Mouse (Mus musculus) limb, embryonic 15.5 days (tissue): ENCODE measurements around the gene Nt5m. TPM values are rescaled to one million over a fixed set of nuclear protein-coding genes. Genes with fewer than 3 reads are reported as not detected.

ENCODE experiments used
- ATAC-seq: fragments of 200-750 bp; cut with Nextera tagmentation; 2 replicates; pipeline ENCODE4 v1.8.0; 2017; ENCODE audit warnings: low read depth, moderate TSS enrichment; ENCODE audit not compliant: insufficient number of reproducible peaks, low FRiP score, low TSS enrichment
- H3K27ac ChIP-seq: fragments of 300-500 bp; sonication (generic); 2 replicates; pipeline ENCODE4 v1.5.1; 2015; ENCODE audit warnings: moderate library complexity, mild to moderate bottlenecking, inconsistent platforms
- H3K27me3 ChIP-seq: fragments of 300-500 bp; sonication (generic); 2 replicates; pipeline ENCODE4 v1.6.1; 2015; ENCODE audit warnings: inconsistent platforms
- H3K36me3 ChIP-seq: fragments of 300-500 bp; sonication (generic); 2 replicates; pipeline ENCODE4 v1.6.1; 2015; ENCODE audit warnings: inconsistent platforms
- H3K4me1 ChIP-seq: fragments of 300-500 bp; sonication (generic); 2 replicates; pipeline ENCODE4 v1.6.1; 2015; ENCODE audit warnings: inconsistent platforms
- H3K4me2 ChIP-seq: fragments of 300-500 bp; sonication (generic); 2 replicates; pipeline ENCODE4 v1.6.1; 2015; ENCODE audit warnings: mild to moderate bottlenecking, inconsistent platforms
- H3K4me3 ChIP-seq: fragments of 300-500 bp; sonication (generic); 2 replicates; pipeline ENCODE4 v1.5.1; 2015; ENCODE audit warnings: mild to moderate bottlenecking, inconsistent platforms
- H3K9ac ChIP-seq: fragments of 300-500 bp; sonication (generic); 2 replicates; pipeline ENCODE4 v1.6.1; 2015; ENCODE audit warnings: inconsistent platforms
- H3K9me3 ChIP-seq: fragments of 300-500 bp; sonication (generic); 2 replicates; pipeline ENCODE4 v1.6.1; 2016; ENCODE audit warnings: inconsistent platforms
- WGBS: fragments of 180-500 bp; shearing (Covaris S2); methylation state at CpG from one replicate; pipeline ENCODE4 v1.1.7; 2015; 5-methylcytosine and 5-hydroxymethylcytosine counted together
- polyA plus RNA-seq: library from polyadenylated mRNA; unstranded; fragments of >200 nt; fragmentation: Nextera tagmentation; extraction: Ambion mirVana; gene quantifications from 2 replicates; pipeline ENCODE4 v1.2.1, GENCODE M21; 2015

Gene Nt5m
- polyA plus RNA-seq, 1 experiment from 2014 or later = 39.0 TPM

- H3K4me3 ChIP-seq = no peak overlapping the region
- ATAC-seq = no peak
- WGBS = 51% methylated on average over 4 of the region's 4 CpGs
- no peaks in the 10 kb centered on the region for H3K9me3 ChIP-seq
- no peak overlapping the region for H3K9ac ChIP-seq
- H3K27me3 ChIP-seq = no peaks in the 10 kb centered on the region
- H3K4me1 ChIP-seq = no peaks in the 10 kb centered on the region
- H3K4me2 ChIP-seq = no peak overlapping the region
- H3K36me3 ChIP-seq = no peaks in the 10 kb centered on the region
- no peak overlapping the region for H3K27ac ChIP-seq
Measured at GRCm38 (mm10) chr11:59913702-59914101, 74.5 kb downstream of the Nt5m start.

DNA sequence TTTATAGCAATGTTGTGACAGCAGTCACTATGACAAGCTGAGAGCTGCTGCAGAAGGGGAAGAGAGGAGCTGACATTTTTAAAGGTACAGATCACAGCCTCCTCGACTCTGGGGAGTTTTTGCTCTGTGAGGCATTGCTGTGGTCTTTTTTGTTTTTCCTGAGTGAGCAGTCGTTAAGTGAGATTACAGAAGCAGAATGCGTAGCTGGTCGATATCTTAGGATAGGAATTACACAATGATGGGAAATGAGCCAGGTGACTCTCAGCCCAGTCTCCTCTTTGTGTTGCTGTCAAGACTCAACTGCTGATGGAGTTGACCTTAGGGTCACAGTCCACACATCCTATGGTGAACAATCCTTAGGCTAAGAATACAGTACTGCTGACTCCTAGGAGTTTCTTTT, 78.8 kb downstream of the Nt5m start:
- Histone ChIP-seq H3K36me3 (no peaks in the 10 kb centered on the region), H3K4me1 (peaks cover 3% of the 10 kb centered on the region; the same call in 1 of the 2 replicates), H3K4me3 (no peak overlapping the region), H3K9me3 (no peaks in the 10 kb centered on the region), H3K9ac (no peak overlapping the region), H3K4me2 (no peak overlapping the region), H3K27ac (no peak overlapping the region), H3K27me3 (no peaks in the 10 kb centered on the region)
- no peak for ATAC-seq
- WGBS = 61% methylated on average over 4 of the region's 4 CpGs

DNA sequence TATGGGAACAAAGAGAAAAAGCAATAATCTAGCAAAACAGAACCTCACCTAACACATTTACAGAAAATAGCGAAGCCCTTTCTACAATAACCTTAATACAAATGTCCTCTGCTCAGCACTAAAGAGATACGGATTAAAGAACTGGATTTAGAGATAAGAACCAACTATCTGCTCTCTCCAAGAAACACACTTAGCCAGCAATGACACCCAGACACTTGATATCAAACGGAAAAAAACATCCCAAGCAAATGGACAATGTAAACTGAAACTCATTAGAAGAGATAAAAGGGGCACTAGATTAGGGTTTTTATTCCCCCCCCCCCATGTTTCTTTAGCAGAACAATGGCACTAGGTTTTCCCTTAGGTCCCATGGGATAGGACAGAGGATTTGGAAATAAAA, 80.2 kb downstream of the Nt5m start:
- Histone ChIP-seq H3K9me3 (no peaks in the 10 kb centered on the region), H3K27me3 (no peaks in the 10 kb centered on the region), H3K4me1 (peaks cover 3% of the 10 kb centered on the region; the same call in 1 of the 2 replicates), H3K36me3 (no peaks in the 10 kb centered on the region), H3K27ac (no peak overlapping the region), H3K4me3 (no peak overlapping the region), H3K9ac (no peak overlapping the region), H3K4me2 (no peak overlapping the region)
- no peak for ATAC-seq
- WGBS = 77% methylated on average over 3 of the region's 3 CpGs

DNA sequence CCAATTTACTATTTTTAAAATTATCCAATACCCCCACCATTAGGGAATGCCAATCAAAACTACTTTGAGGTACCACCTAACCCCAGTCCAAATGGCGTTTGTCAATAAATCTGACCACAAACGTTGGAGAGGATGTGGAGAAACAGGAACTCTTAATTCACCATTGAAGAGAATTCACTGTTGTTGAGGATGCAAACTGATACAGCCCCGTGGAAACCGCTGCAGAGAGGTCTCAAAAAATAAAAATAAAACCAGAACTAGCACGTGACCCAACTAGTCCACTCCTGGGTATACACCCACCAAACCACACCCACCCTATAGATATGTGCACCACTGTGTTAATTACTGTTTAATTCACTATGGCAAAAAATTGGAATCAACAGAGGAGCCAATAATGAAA, 81.1 kb downstream of the Nt5m start:
- Histone ChIP-seq H3K27ac (no peak overlapping the region), H3K4me1 (peaks cover 3% of the 10 kb centered on the region; the same call in 1 of the 2 replicates), H3K9me3 (no peaks in the 10 kb centered on the region), H3K4me3 (no peak overlapping the region), H3K4me2 (no peak overlapping the region), H3K27me3 (no peaks in the 10 kb centered on the region), H3K9ac (no peak overlapping the region), H3K36me3 (no peaks in the 10 kb centered on the region)
- WGBS = 62% methylated on average over 5 of the region's 5 CpGs
- no peak for ATAC-seq

DNA sequence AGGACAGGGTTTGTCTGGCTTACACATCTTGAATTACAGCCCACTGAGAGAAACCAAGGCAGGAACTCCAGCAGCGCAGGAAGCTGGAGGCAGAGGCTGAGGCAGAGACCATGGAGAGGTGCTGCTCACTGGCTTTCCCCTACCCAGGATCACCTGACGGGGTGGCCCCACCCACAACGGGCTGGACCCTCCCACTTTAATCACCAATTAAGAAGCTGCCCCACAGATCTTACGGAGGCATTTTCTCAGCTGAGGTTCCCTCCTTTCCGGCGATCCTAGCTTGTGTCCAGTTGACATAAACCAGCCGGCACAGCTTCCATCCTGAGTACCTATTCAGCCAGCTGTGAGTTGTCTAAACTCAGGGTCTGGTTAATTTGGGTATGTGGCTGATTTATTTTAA, 82.0 kb downstream of the Nt5m start:
- Histone ChIP-seq H3K4me1 (peaks cover 3% of the 10 kb centered on the region; the same call in 1 of the 2 replicates), H3K36me3 (no peaks in the 10 kb centered on the region), H3K9ac (no peak overlapping the region), H3K27ac (no peak overlapping the region), H3K9me3 (no peaks in the 10 kb centered on the region), H3K4me3 (no peak overlapping the region), H3K4me2 (no peak overlapping the region), H3K27me3 (no peaks in the 10 kb centered on the region)
- no peak for ATAC-seq
- 10% methylated on average over 7 of the region's 7 CpGs for WGBS

- H3K27ac ChIP-seq = no peak overlapping the region
- WGBS = 42% methylated on average over 4 of the region's 4 CpGs
- ATAC-seq = no peak
Measured at GRCm38 (mm10) chr11:59930031-59930430, 90.8 kb downstream of the Nt5m start.

More at GRCm38 (mm10) chr11:59930031-59930430, 90.8 kb downstream of the Nt5m start:
- Histone ChIP-seq H3K4me1 (0 out of 2 replicates have a peak, but pooled peaks cover 3% of the 10 kb centered on the region), H3K36me3 (no peaks in the 10 kb centered on the region), H3K9me3 (no peaks in the 10 kb centered on the region), H3K4me3 (no peak overlapping the region), H3K4me2 (no peak overlapping the region), H3K27me3 (0 out of 2 replicates have a peak, but pooled peaks cover 3% of the 10 kb centered on the region), H3K9ac (no peak overlapping the region)

Other genes starting within 250 kb of the Nt5m start
- gene Olfr223, start 246.2 kb upstream of the Nt5m start, polyA plus RNA-seq = not detected in 2 replicates
- 55.4 and 56.7 TPM in 2 replicates for gene Mprip, start 178.1 kb upstream of the Nt5m start, polyA plus RNA-seq
- gene Pld6, start 51.8 kb upstream of the Nt5m start, polyA plus RNA-seq = 2.0 TPM in 2 replicates
- gene Flcn, start 29.4 kb upstream of the Nt5m start, polyA plus RNA-seq = 33.6 and 38.2 TPM in 2 replicates
- 177 and 178 TPM in 2 replicates for gene Cops3, start 391 bp downstream of the Nt5m start, polyA plus RNA-seq
- 35.0 and 38.8 TPM in 2 replicates for gene Med9, start 108.8 kb downstream of the Nt5m start, polyA plus RNA-seq
- gene Rasd1, start 125.5 kb downstream of the Nt5m start, polyA plus RNA-seq = 1.6 and 3.1 TPM in 2 replicates
- gene Pemt, start 207.0 kb downstream of the Nt5m start, polyA plus RNA-seq = 4.6 and 7.0 TPM in 2 replicates